Mouse (Mus musculus) intestine, postnatal 0 days (tissue): ENCODE results near the gene Tcte2. TPM values are rescaled to one million over a fixed set of nuclear protein-coding genes. Genes with fewer than 3 reads are reported as not detected.
A peak's percentile ranks its signal among the peaks of the same experiment; 100 is the strongest.

Experiments
- ATAC-seq: fragments of 200-750 bp; cut with Nextera tagmentation; 2 replicates; pipeline ENCODE4 v1.8.0; 2017; ENCODE audit warnings: mild to moderate bottlenecking, moderate TSS enrichment, moderate library complexity
- H3K27ac ChIP-seq: fragments of 300-500 bp; sonication (generic); 2 replicates; pipeline ENCODE4 v1.5.1; 2014; ENCODE audit warnings: mild to moderate bottlenecking, low read depth, low read length, moderate library complexity
- H3K27me3 ChIP-seq: fragments of 300-500 bp; sonication (generic); replicated peaks from 2 replicates; pipeline ENCODE4 v1.6.1; 2014; ENCODE audit warnings: low read length, mixed read lengths; ENCODE audit not compliant: control insufficient read depth, insufficient read depth
- H3K36me3 ChIP-seq: fragments of 300-500 bp; sonication (generic); 2 replicates; pipeline ENCODE4 v1.6.1; 2014; ENCODE audit warnings: mild to moderate bottlenecking, moderate library complexity; ENCODE audit not compliant: control insufficient read depth, insufficient read depth
- H3K4me1 ChIP-seq: fragments of 300-500 bp; sonication (generic); replicated peaks from 2 replicates; pipeline ENCODE4 v1.6.1; 2014; ENCODE audit warnings: antibody characterized with exemption, low read length, mixed read lengths; ENCODE audit not compliant: control insufficient read depth, insufficient read depth
- H3K4me2 ChIP-seq: fragments of 300-500 bp; sonication (generic); replicated peaks from 2 replicates; pipeline ENCODE4 v1.6.1; 2014; ENCODE audit warnings: low read depth, mild to moderate bottlenecking, moderate library complexity
- H3K4me3 ChIP-seq: fragments of 300-500 bp; sonication (generic); 2 replicates; pipeline ENCODE4 v1.5.1; 2014; ENCODE audit warnings: low read depth, low read length
- H3K9ac ChIP-seq: fragments of 300-500 bp; sonication (generic); 2 replicates; pipeline ENCODE4 v1.6.1; 2014; ENCODE audit warnings: mild to moderate bottlenecking, low read depth, low read length
- H3K9me3 ChIP-seq: fragments of 300-500 bp; sonication (generic); 2 replicates; pipeline ENCODE4 v1.6.1; 2016; ENCODE audit warnings: mixed run types; ENCODE audit not compliant: control insufficient read depth
- CTCF ChIP-seq: sonication (generic); IDR thresholded peaks from 2 replicates; pipeline ENCODE4 v1.5.1; 2016; ENCODE audit warnings: low read depth, mild to moderate bottlenecking, control low read depth, antibody characterized with exemption, moderate library complexity
- WGBS: fragments of 180-500 bp; shearing (Covaris S2); extraction: QIAGEN DNeasy Blood & Tissue Kit; methylation state at CpG from one replicate; pipeline ENCODE4 v1.1.7; 2014; 5-methylcytosine and 5-hydroxymethylcytosine counted together
- polyA plus RNA-seq: library from polyadenylated mRNA; unstranded; fragments of >200 nt; fragmentation: Nextera tagmentation; extraction: Ambion mirVana; gene quantifications from 2 replicates; pipeline ENCODE4 v1.2.1, GENCODE M21; 2015

Tcte2 gene
- polyA plus RNA-seq, 1 experiment from 2014 or later, result 1.4 TPM

DNA sequence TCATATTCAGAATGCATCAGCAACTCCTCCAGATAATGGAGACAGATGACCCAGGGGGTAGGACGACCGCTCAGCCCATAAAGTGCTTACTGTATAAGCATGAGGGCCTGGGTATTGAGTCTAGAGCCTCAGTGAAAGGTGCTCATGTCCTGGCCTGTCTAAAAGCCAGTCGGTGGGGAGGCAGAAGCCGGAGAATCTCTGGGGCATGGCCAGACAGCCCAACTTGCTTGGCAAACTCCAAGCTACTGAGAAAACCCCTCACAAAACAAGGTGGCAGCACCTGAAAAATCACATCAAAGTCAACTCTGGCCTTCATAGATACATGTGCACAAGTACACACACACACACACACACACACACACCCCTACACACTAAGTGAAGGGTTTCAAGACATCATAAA, 12.6 kb downstream of the Tcte2 start:
- H3K27ac ChIP-seq, result no peak overlapping the region
- TF ChIP-seq CTCF, result no peak
- no peaks in the 10 kb centered on the region for H3K9me3 ChIP-seq
- no peaks in the 10 kb centered on the region for H3K36me3 ChIP-seq
- WGBS, result 90% methylated on average over 4 of the region's 4 CpGs
- no peaks in the 10 kb centered on the region for H3K4me1 ChIP-seq
- ATAC-seq, result no peak
- no peak overlapping the region for H3K4me3 ChIP-seq
- no peak overlapping the region for H3K4me2 ChIP-seq
- H3K27me3 ChIP-seq, result no peaks in the 10 kb centered on the region
- H3K9ac ChIP-seq, result no peak overlapping the region

DNA sequence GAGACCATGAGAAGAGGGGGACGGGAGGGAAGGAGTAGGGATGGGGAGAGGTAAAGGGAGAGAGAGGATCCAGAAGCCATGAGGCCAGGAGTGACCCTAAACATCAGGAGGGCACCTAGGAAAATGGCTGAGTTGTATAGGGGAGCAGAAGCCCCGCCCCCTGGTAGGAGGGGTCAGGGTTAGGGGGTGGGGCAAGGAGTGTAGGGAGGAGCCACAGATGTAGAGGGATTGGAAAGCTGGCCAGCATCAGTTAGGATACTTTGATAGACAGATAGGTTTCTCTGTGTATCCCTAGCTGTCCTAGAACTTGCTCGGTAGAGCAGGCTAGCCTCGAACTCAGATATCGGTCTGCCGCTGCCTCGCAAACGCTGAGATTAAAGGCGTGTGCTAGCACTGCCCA, 13.9 kb downstream of the Tcte2 start:
- Histone ChIP-seq H3K9me3 (no peaks in the 10 kb centered on the region), H3K27me3 (no peaks in the 10 kb centered on the region), H3K4me3 (no peak overlapping the region), H3K27ac (no peak overlapping the region), H3K4me2 (no peak overlapping the region), H3K36me3 (no peaks in the 10 kb centered on the region), H3K9ac (no peak overlapping the region), H3K4me1 (no peaks in the 10 kb centered on the region)
- no peak for TF ChIP-seq CTCF
- no peak for ATAC-seq
- WGBS, result 91% methylated on average over 9 of the region's 9 CpGs

DNA sequence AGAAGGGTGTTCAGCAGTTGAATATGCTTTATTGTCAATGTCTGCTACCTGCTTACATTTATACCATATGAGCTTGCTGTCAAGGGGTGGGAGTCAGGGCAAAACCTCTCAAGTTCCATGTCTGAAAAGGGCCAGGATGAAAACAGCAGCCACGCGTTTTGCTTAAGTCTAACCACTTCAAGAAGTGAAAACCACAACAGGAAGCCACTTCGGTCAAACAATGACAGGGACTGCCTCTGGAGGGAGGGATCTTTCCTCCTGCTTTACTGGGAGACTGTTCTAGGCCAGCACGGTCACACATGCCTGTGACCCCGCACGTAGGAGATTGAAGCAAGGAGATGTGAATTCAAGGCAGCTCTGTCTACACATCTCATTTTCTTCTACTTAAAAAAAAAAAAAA, 15.3 kb downstream of the Tcte2 start:
- no peak for TF ChIP-seq CTCF
- Histone ChIP-seq H3K36me3 (no peaks in the 10 kb centered on the region), H3K4me3 (no peak overlapping the region), H3K9ac (no peak overlapping the region), H3K4me1 (no peaks in the 10 kb centered on the region), H3K27ac (no peak overlapping the region), H3K9me3 (no peaks in the 10 kb centered on the region), H3K4me2 (no peak overlapping the region), H3K27me3 (no peaks in the 10 kb centered on the region)
- no peak for ATAC-seq
- WGBS, result 68% methylated on average over 6 of the region's 6 CpGs

DNA sequence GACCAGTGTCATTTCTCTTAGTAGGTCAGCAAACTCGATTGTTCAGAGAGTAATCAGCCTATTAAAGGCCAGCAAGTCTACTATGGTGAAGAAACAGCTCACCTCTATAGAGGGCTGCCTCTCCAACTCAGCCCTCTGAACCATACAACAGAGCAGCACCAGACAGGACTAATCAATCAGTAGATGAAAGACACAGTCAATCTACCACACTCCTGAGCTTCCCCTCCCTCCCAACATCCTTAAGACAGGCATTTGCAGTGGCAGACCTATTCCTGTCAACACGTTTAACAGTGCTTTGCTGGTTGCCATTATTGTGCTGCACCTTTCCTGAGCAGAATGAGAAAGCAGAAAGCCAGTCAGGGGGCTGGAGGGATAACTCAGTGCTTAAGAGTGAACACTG, 16.3 kb downstream of the Tcte2 start:
- H3K9me3 ChIP-seq, result no peaks in the 10 kb centered on the region
- ATAC-seq, result no peak
- H3K4me2 ChIP-seq, result no peak overlapping the region
- H3K27me3 ChIP-seq, result no peaks in the 10 kb centered on the region
- no peak overlapping the region for H3K4me3 ChIP-seq
- H3K9ac ChIP-seq, result no peak overlapping the region
- no peaks in the 10 kb centered on the region for H3K36me3 ChIP-seq
- 57% methylated on average over 2 of the region's 2 CpGs for WGBS
- TF ChIP-seq CTCF, result no peak
- H3K4me1 ChIP-seq, result no peaks in the 10 kb centered on the region
- no peak overlapping the region for H3K27ac ChIP-seq

DNA sequence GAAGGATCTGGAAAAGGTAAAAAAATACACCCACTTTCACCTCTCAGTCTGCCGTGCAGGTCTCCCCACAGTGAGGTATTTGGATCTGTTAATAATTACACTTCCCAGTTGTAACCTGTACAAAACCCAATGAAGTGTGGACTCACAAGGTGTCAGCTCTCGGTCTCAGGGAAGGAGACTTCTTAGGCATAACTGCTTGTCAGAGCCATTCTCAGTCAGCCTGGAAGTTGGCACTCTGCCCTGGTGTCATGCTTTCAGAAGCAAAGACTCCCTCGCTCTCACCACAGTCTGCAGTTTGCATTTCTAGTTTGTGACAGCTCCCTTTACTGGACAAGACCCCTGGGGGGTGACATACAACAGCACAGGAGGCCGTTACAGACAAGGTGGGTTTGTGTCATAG, 16.8 kb downstream of the Tcte2 start:
- no peaks in the 10 kb centered on the region for H3K4me1 ChIP-seq
- no peak for ATAC-seq
- no peaks in the 10 kb centered on the region for H3K9me3 ChIP-seq
- no peak overlapping the region for H3K4me3 ChIP-seq
- H3K9ac ChIP-seq, result no peak overlapping the region
- 28% methylated on average over 4 of the region's 4 CpGs for WGBS
- no peaks in the 10 kb centered on the region for H3K27me3 ChIP-seq
- H3K36me3 ChIP-seq, result no peaks in the 10 kb centered on the region
- no peak overlapping the region for H3K27ac ChIP-seq
- H3K4me2 ChIP-seq, result 0 out of 2 replicates have a peak overlapping the region, but pooled peaks have one; percentile 9
- no peak for TF ChIP-seq CTCF

DNA sequence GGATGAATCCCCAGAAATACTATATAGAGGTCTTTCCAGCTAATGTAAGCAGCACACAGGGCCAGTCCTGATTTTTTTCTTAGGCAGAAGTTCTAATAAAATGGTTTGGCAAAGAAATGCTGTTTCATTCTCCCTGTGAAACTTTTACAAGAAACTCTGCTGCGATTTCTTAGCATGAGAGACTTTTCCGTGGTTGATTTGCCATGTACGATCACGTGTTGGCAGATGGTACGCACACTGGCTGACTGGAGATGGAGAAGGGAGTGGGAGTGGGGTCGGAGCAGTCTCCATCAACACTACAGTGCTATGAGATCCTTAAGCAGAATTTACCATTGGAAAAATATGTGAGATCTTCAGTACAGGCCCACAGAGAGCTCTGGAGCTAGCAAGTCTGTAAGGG, 17.4 kb downstream of the Tcte2 start:
- no peak overlapping the region for H3K27ac ChIP-seq
- no peaks in the 10 kb centered on the region for H3K9me3 ChIP-seq
- no peaks in the 10 kb centered on the region for H3K27me3 ChIP-seq
- no peak overlapping the region for H3K9ac ChIP-seq
- H3K4me1 ChIP-seq, result no peaks in the 10 kb centered on the region
- no peak for ATAC-seq
- no peak for TF ChIP-seq CTCF
- no peak overlapping the region for H3K4me2 ChIP-seq
- no peaks in the 10 kb centered on the region for H3K36me3 ChIP-seq
- WGBS, result 80% methylated on average over 6 of the region's 6 CpGs
- H3K4me3 ChIP-seq, result no peak overlapping the region

DNA sequence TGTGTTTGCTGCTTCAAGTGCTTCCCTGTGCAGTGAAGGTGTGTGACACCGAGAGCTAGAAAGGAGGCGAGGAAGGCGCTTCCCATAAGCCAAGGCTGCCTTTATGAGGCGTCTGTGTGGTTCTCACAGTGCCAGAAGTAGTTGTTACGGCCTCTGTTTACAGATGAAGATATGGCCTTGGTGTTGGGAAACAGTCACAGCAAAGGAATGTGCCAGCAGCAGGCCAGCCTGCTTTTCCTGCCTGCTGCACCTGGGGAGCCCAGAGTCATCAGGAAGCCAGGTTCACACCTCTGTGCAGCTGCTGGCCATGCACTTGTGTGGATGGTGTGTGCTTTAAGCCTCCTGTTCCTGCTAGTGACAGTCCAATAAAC, 17.9 kb downstream of the Tcte2 start:
- Histone ChIP-seq H3K9ac (no peak overlapping the region), H3K27ac (peak overlapping the region; percentile 9; the same call in 1 of the 2 replicates), H3K4me1 (no peaks in the 10 kb centered on the region), H3K4me2 (peak overlapping the region; percentile 10; the same call in 1 of the 2 replicates), H3K4me3 (no peak overlapping the region), H3K9me3 (no peaks in the 10 kb centered on the region), H3K36me3 (no peaks in the 10 kb centered on the region), H3K27me3 (no peaks in the 10 kb centered on the region)
- WGBS, result 24% methylated on average over 5 of the region's 5 CpGs
- no peak for TF ChIP-seq CTCF
- ATAC-seq, result peak; percentile 91
